Mouse (Mus musculus) heart, postnatal 25 days (tissue): ENCODE data around the gene Brf1. TPM values are rescaled to one million over a fixed set of nuclear protein-coding genes. Genes with fewer than 3 reads are reported as not detected.

Experiments
- DNase-seq: peaks from one replicate; pipeline ENCODE4 v3.0.0; 2022; ENCODE audit warnings: low spot score
- intact Hi-C: fragments of 180-260 bp; cut with DNase I; formaldehyde crosslinking; loops from one replicate; pipeline ENCODE4 v1.15.1; 2025
- total RNA-seq, 2 experiments: library from RNA; stranded (reverse); gene quantifications; 2 replicates each; pipeline ENCODE4 v1.2.3; 2021

The Brf1 gene
- total RNA-seq: 10 to 100 TPM; 23.5 to 25.1 TPM

- DNase-seq: peak; percentile 94
- intact Hi-C loops: loop anchor here (5.0 kb wide), 1 partner anchor 152 kb away; no protein-coding TSS in a partner anchor
Observed at GRCm38 (mm10) chr12:113000294-113001132, at the start of gene Brf1. Gene Brf1, minus strand, starts transcription at chr12:113000704.

- intact Hi-C loops: no loop called here
Observed at GRCm38 (mm10) chr12:113049836-113050235, 49.3 kb upstream of the Brf1 start.

DNA sequence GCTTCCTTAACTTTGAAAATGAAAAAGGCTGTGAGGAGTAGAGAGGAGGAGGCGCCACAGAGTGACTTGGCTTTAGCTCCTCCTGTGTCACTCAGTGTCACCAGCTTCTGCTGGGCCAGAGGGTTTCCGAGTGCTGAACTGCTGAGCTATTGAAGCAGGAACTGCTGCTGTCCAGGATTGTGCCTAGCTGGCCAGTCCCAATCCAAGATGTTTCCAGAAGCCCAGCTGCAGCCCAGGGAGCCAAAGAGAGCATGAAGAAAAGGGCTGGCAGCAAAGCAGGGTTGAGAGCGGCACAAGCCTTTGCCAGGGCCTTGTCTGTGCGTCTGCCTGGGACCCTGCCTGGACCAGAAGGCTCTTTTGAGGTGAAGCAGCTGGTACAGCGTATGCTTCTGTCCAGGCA, 47.6 kb upstream of the Brf1 start:
- DNase-seq: no peak
- intact Hi-C loops: no loop called here

More at GRCm38 (mm10) chr12:113049836-113050235, 49.3 kb upstream of the Brf1 start:
- DNase-seq: no peak

DNA sequence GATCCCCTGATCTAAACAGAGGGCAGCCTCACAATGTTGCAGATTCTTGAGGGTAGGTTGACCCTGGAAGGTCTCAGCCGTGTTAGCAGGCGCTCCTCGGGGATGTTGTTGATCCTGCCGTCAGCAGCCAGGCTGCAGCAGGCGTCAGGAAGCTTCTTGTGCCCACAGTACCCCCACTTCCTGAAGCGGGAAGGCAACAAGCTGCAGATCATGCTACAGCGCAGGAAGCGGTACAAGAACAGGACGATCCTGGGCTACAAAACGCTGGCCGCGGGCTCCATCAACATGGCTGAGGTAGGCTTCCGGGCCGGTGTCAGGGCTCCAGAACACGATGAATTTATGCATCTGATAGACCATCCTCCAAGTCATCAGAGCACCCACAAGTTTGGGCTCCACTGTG, 46.4 kb upstream of the Brf1 start:
- intact Hi-C loops: no loop called here
- DNase-seq: no peak

DNA sequence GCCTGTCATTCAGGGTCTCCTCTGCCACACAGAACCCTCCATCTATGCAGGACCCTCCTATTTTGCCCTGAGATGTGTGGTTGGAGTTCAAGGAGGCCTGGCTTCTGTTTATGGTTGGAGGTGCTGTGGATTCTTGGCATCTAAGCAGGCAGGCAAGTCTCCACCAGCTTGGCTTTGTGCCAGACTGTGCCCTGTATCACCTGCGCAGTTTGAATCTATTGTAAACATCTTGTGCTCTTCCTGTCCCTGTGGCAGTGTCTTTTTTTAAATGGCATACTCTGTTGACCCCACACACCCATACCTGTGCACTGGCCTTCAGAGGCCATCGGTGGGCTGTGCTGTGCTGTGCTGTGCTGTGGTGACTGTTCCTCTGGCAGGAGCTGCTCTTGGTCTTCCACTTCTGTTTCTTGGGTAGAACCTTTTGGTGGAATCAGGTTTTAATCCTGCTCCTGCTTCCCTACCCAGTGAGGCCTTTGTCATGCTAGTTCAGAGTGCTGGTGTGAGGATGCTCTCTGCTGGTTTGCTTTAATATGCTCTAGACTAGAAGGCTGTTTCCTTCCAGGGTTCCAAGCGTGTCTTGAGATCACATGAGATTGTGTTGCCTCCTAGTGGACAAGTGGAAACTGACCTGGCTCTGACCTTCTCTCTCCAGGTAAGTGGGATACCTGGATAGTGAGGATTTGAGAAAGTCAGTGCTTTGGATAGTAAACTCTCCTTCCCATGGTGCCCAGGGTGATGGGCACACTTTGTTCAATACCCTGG, 44.6 kb upstream of the Brf1 start:
- no peak for DNase-seq
- intact Hi-C loops: no loop called here

DNA sequence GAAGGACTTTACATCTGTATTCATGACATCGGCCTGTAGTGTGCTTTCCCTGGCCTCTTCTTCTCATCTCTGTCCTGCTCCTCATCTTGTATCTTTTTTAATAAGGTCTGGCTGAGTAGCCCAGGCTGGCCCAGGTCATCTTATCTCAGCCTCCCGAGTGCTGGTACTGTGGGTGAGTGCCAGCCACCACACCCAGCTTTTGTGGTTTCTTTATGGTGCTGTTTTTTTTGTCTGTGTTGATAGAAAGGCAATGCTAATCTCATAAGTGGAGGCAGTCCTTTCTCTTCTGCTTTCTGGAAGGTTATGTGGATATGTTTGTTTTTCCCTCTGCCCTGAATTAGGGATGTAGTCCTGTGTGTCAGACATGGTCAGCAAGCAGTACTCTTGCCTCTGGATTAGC, 42.0 kb upstream of the Brf1 start:
- intact Hi-C loops: no loop called here
- no peak for DNase-seq

DNA sequence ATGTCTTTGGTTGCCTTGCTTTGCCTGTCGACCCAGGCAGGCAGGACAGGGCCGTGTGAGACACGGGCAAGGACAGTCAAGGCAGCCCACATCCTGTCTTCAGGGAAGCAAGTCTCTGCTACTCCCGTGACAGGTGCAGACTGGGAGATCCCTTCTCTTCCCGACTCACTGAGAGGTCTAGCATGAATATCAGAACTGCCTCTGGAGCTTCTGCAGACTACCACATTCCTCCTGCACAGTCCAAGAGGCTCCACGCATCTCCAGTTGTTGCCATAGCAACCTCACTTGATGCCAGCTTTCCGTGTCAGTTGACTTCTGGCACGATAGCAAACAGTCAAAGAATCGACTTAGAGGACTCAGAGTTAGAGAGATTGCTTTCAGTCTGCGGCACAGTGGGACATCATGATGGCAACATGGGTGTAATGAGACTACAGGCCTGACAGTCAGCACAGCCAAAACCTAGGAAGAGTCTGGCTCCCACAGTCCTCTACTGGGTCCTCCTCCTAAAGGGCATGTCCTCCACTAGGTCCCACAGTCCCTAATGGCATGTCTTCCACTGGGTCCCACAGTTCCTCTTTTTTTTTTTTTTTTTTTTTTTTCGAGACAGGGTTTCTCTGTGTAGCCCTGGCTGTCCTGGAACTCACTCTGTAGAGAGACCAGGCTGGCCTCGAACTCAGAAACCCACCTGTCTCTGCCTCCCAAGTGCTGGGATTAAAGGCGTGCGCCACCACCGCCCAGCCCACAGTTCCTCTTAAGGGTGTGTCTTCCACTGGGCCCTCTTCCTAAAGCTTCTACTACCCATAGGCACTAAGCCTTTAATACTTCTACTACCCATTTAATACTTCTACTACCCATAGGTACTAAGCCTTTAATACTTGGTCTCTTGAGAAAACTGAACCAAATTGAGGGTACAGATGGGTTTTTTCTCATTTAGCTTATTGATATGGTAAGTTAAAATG, 41.3 kb upstream of the Brf1 start:
- no peak for DNase-seq
- intact Hi-C loops: loop anchor here (2.0 kb wide), 1 partner anchor 37 kb away; no protein-coding TSS in a partner anchor

- intact Hi-C loops: no loop called here
- DNase-seq: no peak
Observed at GRCm38 (mm10) chr12:113038414-113038813, 37.9 kb upstream of the Brf1 start.

DNA sequence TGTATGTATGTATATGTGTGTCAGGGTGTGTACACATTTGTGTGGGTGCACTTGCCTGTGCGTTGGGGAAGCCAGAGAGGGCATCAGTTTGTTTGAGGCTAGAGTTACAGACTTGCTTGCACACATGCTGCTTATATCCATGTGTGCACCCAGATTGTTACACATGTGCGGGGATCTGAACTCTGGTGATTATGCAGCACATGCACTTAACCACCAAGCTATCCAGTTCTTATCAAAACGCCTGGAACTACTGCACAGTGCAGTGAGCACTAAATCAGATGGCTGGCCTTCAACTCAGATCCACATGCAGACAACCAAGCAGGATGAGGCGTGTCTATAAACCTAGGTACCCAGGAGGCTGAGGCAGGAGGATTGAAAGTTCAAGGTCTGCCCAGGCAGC, 36.5 kb upstream of the Brf1 start:
- no peak for DNase-seq
- intact Hi-C loops: no loop called here

DNA sequence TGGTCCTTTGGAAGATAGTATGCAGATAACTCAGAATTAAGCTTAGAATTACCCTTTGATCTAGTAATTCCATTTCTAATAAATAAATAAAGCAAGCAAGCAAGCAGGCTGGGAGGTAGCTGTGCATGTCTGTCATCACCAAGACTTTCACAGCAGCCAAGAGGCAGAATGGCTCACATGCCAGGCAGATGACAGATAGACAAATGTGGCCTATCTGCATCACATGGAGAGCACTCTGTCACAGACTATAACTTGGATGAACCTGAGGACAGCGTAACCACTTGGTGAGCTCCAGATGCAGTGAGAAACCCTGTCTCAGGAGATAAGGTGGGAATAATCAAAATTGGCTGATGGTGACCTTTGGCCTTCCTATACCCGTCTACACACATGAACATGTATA, 34.6 kb upstream of the Brf1 start:
- intact Hi-C loops: no loop called here
- DNase-seq: no peak

- DNase-seq: no peak
- intact Hi-C loops: no loop called here
Observed at GRCm38 (mm10) chr12:113032296-113033250, 32.1 kb upstream of the Brf1 start.

GRCm38 (mm10) chr12:113031441-113031840, 30.9 kb upstream of the Brf1 start:
- DNase-seq: no peak
- intact Hi-C loops: no loop called here

GRCm38 (mm10) chr12:113030993-113031392, 30.5 kb upstream of the Brf1 start:
- DNase-seq: no peak
- intact Hi-C loops: no loop called here

- no peak for DNase-seq
- intact Hi-C loops: no loop called here
Observed at GRCm38 (mm10) chr12:113030046-113030445, 29.5 kb upstream of the Brf1 start.

DNA sequence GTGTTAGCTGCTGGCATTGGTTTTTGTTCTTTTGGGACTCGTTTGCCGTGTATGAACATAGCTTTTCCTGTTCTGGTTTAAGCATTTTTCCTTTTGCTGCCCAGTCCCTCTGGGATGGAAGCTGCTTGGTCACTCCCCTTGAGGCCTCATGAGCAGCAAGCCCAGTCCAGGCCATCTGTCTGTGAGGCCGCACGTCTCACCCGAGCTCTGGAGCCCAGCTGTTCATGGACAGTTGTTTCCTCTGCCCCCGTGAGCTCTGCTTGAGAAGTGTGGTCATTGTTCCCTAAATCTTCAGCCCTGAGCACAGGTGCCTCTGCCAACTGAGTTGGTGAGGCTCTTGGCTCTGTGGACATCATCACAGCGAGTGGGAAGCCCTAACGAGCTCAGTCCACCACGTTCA, 28.4 kb upstream of the Brf1 start:
- DNase-seq: no peak
- intact Hi-C loops: no loop called here

DNA sequence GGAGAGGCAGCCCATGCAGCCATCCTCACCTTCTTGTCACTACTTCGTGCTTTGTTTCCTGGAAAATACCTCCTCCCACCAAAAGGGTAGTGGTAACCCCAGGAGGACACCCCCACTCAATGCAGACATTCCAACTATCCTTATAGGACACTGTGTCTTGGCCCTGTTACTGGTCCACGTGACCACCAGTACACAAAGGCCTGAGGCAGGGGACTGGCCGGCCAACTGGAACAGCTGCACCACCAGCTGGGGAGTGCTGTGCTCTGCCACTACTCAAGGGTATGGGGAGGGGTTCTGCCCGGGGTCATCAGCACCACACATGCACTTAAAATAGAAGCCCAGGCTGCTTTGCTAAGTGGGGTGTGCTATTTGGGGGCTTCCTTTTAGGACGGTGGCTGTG, 27.6 kb upstream of the Brf1 start:
- DNase-seq: no peak
- intact Hi-C loops: no loop called here

DNA sequence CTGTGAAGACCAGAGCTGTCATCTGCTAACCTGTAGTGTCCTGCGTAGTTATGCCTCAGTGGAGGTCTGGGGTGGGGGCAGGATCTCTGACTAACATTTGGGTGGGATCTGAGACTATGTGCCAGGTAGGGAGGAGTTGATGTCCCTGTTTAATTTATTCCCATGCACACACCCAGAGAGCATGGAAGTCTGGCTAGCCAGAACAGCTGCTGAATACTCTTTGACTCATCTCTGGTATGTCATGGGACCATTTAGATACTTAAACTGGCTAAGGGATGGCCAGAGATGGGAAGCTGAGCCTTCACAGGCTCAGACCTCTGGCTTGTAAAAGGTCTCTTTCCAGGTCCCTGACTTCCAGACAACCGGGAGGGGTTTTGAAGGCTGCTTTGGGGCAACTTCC, 27.0 kb upstream of the Brf1 start:
- intact Hi-C loops: no loop called here
- no peak for DNase-seq

- DNase-seq: no peak
- intact Hi-C loops: no loop called here
Observed at GRCm38 (mm10) chr12:113026557-113026956, 26.1 kb upstream of the Brf1 start.

DNA sequence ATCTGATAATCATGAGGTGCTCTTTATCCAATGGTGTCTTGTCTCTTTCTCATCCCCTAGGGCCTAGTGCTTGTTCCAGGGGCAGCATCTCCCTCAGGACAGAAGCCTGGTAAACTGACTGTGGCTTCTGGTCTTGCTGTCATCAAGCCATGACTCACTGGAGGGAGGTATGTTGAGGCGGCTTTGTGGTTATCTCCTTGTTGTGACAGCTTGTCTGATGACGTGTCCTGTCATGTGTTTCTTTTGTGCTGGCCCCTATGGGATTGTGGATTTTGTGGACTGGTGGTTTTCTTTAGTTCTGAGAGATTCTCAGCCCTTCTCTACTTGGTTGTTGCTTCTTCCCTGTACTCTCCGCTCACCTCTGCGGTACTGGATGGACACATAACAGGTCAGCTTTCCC, 22.6 kb upstream of the Brf1 start:
- no peak for DNase-seq
- intact Hi-C loops: no loop called here
